Mouse (Mus musculus) megakaryocyte, embryonic 14.5 days (primary cell): ENCODE results near the gene Kcnj6. TPM values are rescaled to one million over a fixed set of nuclear protein-coding genes. Genes with fewer than 3 reads are reported as not detected.

Experiments
- H3K27me3 ChIP-seq: replicated peaks from 2 replicates; pipeline ENCODE3; 2012; ENCODE audit warnings: inconsistent platforms
- H3K36me3 ChIP-seq: replicated peaks from 2 replicates; pipeline ENCODE3; 2012; ENCODE audit warnings: low read length, inconsistent platforms, mixed read lengths
- H3K4me1 ChIP-seq: 2 replicates; pipeline ENCODE4 v1.6.1; 2012; ENCODE audit warnings: inconsistent platforms
- H3K4me3 ChIP-seq: replicated peaks from 2 replicates; pipeline ENCODE3; 2012; ENCODE audit warnings: moderate library complexity, mild to moderate bottlenecking, inconsistent platforms
- H3K9me3 ChIP-seq: 2 replicates; pipeline ENCODE4 v1.6.1; 2012; ENCODE audit warnings: inconsistent platforms
- FLI1 ChIP-seq: IDR thresholded peaks from 2 replicates; pipeline ENCODE4 v1.6.1; 2012; ENCODE audit warnings: low read length, inconsistent platforms, mixed read lengths
- GATA1 ChIP-seq: IDR thresholded peaks from 3 replicates; pipeline ENCODE4 v1.6.1; 2012; ENCODE audit warnings: mixed read lengths, low read length, inconsistent platforms, borderline replicate concordance
- polyA plus RNA-seq: library from polyadenylated mRNA; stranded (reverse); fragments of >175 nt; gene quantifications from 2 replicates; pipeline ENCODE4 v1.2.3, GENCODE M21; 2012; ENCODE audit warnings: low replicate concordance; ENCODE audit not compliant: insufficient read depth

The Kcnj6 gene
- polyA plus RNA-seq, 1 experiment: not detected

GRCm38 (mm10) chr16:94980374-94980773, 17.1 kb downstream of the Kcnj6 start:
- H3K36me3 ChIP-seq: no peaks in the 10 kb centered on the region
- H3K4me1 ChIP-seq: no peaks in the 10 kb centered on the region
- H3K4me3 ChIP-seq: no peak overlapping the region
- TF ChIP-seq FLI1 (no peak), GATA1 (no peak)
- H3K27me3 ChIP-seq: no peaks in the 10 kb centered on the region
- peaks cover 6% of the 10 kb centered on the region for H3K9me3 ChIP-seq

GRCm38 (mm10) chr16:94979499-94979898, 18.0 kb downstream of the Kcnj6 start:
- Histone ChIP-seq H3K9me3 (peaks cover 6% of the 10 kb centered on the region), H3K36me3 (no peaks in the 10 kb centered on the region)
- TF ChIP-seq FLI1 (no peak), GATA1 (no peak)

GRCm38 (mm10) chr16:94972080-94972855, 25.2 kb downstream of the Kcnj6 start:
- Histone ChIP-seq H3K27me3 (no peaks in the 10 kb centered on the region), H3K36me3 (no peaks in the 10 kb centered on the region), H3K4me3 (no peak overlapping the region), H3K9me3 (no peaks in the 10 kb centered on the region), H3K4me1 (no peaks in the 10 kb centered on the region)
- TF ChIP-seq FLI1 (no peak), GATA1 (no peak)

More at GRCm38 (mm10) chr16:94979499-94979898, 18.0 kb downstream of the Kcnj6 start:
- no peak overlapping the region for H3K4me3 ChIP-seq
- no peaks in the 10 kb centered on the region for H3K27me3 ChIP-seq
- H3K4me1 ChIP-seq: no peaks in the 10 kb centered on the region

GRCm38 (mm10) chr16:94968941-94969340, 28.6 kb downstream of the Kcnj6 start:
- H3K4me3 ChIP-seq: no peak overlapping the region
- no peak for TF ChIP-seq FLI1
- H3K27me3 ChIP-seq: no peaks in the 10 kb centered on the region
- H3K36me3 ChIP-seq: no peaks in the 10 kb centered on the region
- no peaks in the 10 kb centered on the region for H3K4me1 ChIP-seq
- no peaks in the 10 kb centered on the region for H3K9me3 ChIP-seq

GRCm38 (mm10) chr16:94968472-94968871, 29.0 kb downstream of the Kcnj6 start:
- Histone ChIP-seq H3K27me3 (no peaks in the 10 kb centered on the region), H3K9me3 (no peaks in the 10 kb centered on the region), H3K36me3 (no peaks in the 10 kb centered on the region), H3K4me3 (no peak overlapping the region), H3K4me1 (no peaks in the 10 kb centered on the region)
- no peak for TF ChIP-seq FLI1

- Histone ChIP-seq H3K36me3 (no peaks in the 10 kb centered on the region), H3K4me3 (no peak overlapping the region), H3K27me3 (no peaks in the 10 kb centered on the region), H3K4me1 (peaks cover 4% of the 10 kb centered on the region; the same call in 1 of the 2 replicates), H3K9me3 (no peaks in the 10 kb centered on the region)
- TF ChIP-seq GATA1: no peak
- TF ChIP-seq FLI1: no peak
Observed at GRCm38 (mm10) chr16:94957156-94957828, 40.2 kb downstream of the Kcnj6 start.

GRCm38 (mm10) chr16:94956410-94956809, 41.1 kb downstream of the Kcnj6 start:
- no peaks in the 10 kb centered on the region for H3K27me3 ChIP-seq
- peak overlapping the region; percentile 56 for H3K4me3 ChIP-seq
- H3K36me3 ChIP-seq: no peaks in the 10 kb centered on the region
- H3K9me3 ChIP-seq: no peaks in the 10 kb centered on the region
- peaks cover 4% of the 10 kb centered on the region; the same call in 1 of the 2 replicates for H3K4me1 ChIP-seq
- no peak for TF ChIP-seq GATA1
- no peak for TF ChIP-seq FLI1

GRCm38 (mm10) chr16:94953294-94953693, 44.2 kb downstream of the Kcnj6 start:
- TF ChIP-seq FLI1: no peak
- no peak for TF ChIP-seq GATA1
- Histone ChIP-seq H3K36me3 (no peaks in the 10 kb centered on the region), H3K4me1 (peaks cover 4% of the 10 kb centered on the region; the same call in 1 of the 2 replicates), H3K27me3 (no peaks in the 10 kb centered on the region), H3K9me3 (no peaks in the 10 kb centered on the region), H3K4me3 (no peak overlapping the region)

GRCm38 (mm10) chr16:94949172-94949571, 48.3 kb downstream of the Kcnj6 start:
- H3K27me3 ChIP-seq: peaks cover 2% of the 10 kb centered on the region
- no peak overlapping the region for H3K4me3 ChIP-seq
- no peaks in the 10 kb centered on the region for H3K4me1 ChIP-seq
- H3K36me3 ChIP-seq: no peaks in the 10 kb centered on the region
- H3K9me3 ChIP-seq: no peaks in the 10 kb centered on the region
- no peak for TF ChIP-seq FLI1
- TF ChIP-seq GATA1: no peak

- TF ChIP-seq GATA1: no peak
- no peak for TF ChIP-seq FLI1
- no peaks in the 10 kb centered on the region for H3K4me1 ChIP-seq
- H3K9me3 ChIP-seq: no peaks in the 10 kb centered on the region
- H3K27me3 ChIP-seq: peaks cover 2% of the 10 kb centered on the region
- H3K36me3 ChIP-seq: no peaks in the 10 kb centered on the region
- H3K4me3 ChIP-seq: no peak overlapping the region
Observed at GRCm38 (mm10) chr16:94946848-94947247, 50.7 kb downstream of the Kcnj6 start.
